Mouse (Mus musculus): ENCODE measurements around the gene Cct7.

Gene Cct7

DNA sequence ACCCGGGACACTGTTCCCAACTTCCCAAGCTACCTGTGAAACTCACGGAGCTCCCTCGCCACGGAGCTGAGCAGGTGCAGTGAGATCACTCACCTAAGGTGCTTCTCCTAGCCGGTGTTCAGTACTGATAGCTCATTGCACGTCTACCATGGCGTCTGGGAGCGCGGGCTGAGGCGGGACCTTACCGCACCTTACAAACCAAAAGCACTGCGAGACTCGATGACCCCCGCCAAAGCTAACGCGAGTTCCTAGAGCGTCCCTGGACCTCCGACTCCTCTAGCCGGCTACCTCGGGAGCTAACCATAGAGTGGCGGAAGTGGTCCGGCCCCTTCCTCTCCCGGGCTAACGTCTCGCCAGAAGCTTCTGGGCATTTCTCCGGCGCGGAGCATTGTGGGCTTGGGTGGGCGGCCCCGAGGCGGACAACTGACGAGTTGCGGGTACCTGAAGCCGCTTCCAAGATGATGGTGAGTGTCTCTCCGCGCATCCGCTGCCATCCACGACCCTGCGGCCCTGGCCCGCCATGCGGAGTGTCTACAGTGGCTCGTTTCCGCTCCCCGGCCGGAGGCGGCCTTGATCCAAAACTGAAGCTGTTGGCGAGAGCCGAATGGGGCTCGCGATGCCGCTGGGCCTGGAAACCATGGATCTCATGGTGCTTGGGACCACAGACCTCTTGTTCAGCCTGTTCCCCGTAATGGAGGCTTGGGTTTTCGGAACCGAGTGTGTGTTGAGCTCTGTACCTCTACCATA is 523 bp downstream of the Cct7 start, which contains the start of gene Pradc1:
Gene Pradc1, minus strand, starts transcription at position 307 of the 747 bp plus-strand sequence.
- in situ Hi-C loops (cut with MboI, MseI), result no loop called here

DNA sequence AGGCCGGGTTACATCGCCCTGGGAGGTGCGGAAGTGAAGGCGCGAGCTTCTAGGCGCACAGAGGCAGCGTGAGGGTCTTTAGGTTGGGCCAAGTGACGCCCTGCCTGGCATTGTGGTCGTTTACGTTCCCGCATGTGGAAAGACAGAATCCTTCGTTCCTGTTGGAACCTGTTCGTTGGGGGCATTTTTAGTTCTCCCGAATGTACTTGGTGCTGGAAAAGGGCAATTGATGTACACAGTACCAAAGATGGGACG is 1.0 kb downstream of the Cct7 start:
- in situ Hi-C loops (cut with MboI, MseI), result no loop called here

DNA sequence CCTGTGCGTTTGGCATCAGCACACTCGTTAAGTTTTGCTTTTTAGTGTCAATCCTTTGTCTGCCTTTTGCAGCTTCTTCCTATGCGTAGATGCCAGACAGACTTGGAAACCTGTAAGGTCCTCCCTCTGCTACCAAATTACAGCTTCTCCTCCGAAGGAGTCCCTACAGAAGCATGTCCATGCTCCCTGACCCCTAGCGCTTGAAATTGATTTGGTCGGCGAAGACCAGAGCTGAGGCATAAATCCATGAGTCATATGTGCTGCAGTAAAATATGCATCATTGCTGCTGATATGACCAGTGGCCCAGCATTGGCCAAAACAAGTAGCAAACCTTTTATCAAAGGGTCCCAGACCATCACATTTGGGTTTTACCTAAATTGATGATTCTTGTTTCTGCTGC is 1.5 kb downstream of the Cct7 start:
- in situ Hi-C loops (cut with MboI, MseI), result no loop called here

DNA sequence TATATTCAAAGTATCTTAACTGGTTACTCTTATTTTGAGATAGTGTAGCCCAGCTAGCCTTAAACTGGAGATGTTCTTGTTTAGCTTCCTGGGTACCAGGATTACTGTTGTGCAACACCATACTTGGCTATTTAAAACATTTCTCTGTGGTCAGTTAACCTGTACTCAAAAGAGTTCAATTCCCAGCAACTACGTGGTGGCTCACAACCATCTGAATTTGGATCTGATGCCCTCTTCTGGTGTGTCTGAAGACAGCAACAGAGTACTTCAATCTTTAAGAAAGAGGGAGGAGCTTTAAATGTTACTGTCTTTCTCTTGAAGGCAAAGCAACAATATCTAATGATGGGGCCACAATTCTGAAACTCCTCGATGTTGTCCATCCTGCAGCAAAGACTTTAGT is 8.3 kb downstream of the Cct7 start:
- in situ Hi-C loops (cut with MboI, MseI), result no loop called here

- in situ Hi-C loops (cut with MboI, MseI), result no loop called here
Observed at GRCm38 (mm10) chr6:85465381-85465780, 14.1 kb downstream of the Cct7 start.

DNA sequence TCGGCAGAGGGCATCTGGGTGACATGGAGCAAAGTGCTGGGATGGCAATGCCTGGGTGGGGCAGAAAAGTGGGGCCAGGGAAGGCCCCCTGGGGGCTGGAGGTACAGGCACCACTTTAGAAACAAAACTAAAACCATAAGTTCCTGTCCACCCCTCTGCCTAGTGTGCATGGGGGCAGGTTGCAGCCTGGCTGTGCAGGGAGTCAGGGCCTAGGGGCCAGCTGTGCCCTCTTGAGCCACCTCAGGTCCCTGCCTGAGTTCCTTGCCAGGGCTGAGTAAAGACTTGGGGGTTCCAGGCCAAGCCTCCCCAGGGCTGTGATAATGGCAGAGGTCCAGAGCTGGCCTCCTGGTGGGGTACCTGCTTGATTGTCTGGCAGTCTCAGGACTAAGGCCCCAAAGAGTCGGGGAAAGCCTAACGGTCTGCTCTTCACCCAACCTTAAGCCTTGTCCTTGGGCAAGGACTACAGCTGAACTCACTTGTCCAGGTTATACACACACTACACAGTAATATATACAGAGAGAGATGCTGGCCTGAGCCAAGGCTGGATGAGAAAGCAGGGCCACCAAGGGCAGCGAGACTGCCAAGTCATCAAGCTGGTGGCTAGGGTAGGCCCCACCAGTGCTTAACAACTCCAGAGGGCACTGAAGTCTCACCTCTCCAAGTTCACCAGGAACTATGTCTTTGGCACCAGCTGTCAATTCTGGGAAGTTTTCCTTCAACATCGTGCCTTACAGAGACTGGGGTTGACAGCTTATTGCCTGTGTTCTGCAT is 18.5 kb downstream of the Cct7 start:
- in situ Hi-C loops (cut with MboI, MseI), result no loop called here

DNA sequence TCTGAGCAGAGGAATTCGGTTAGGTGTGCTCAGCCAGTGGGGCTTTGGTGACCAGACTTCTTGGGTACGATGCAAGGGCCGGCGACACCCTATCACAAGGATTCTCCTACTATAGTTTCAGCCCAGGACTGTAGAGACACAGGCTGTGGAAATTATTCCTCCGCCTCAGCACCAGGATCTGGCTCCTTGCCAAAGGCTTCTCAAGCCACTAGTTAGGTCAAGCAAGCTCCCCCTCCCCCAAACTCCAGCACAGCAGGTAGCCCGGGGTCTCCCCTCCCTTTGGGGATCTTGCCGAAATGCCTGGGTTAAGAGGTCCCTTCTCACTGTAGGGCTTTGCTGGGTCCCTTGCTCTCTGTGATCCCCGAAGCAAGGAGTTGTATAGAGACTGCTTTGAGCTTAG is 20.6 kb downstream of the Cct7 start:
- in situ Hi-C loops (cut with MboI, MseI), result no loop called here

- in situ Hi-C loops (cut with MboI, MseI), result no loop called here
Observed at GRCm38 (mm10) chr6:85472542-85472941, 21.2 kb downstream of the Cct7 start.

DNA sequence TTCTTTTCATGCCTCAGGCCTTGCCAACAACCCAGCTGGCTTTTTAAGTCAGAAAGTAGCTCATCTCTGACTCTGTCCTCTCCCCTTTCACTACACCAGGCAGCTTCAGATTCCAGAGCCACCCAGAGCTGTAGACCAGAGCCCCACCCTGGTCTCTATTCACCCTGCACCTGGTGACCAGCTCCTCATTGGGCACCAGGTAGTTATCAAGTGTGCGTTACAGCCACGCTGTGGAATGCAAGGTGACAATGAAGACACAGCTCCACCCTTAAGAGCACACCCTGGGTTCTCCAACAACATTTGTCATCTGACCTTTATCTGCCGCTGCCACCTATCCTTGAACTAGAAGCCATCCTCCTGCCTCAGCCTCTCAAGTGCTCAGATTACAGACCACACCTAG is 24.3 kb downstream of the Cct7 start:
- in situ Hi-C loops (cut with MboI, MseI), result no loop called here

DNA sequence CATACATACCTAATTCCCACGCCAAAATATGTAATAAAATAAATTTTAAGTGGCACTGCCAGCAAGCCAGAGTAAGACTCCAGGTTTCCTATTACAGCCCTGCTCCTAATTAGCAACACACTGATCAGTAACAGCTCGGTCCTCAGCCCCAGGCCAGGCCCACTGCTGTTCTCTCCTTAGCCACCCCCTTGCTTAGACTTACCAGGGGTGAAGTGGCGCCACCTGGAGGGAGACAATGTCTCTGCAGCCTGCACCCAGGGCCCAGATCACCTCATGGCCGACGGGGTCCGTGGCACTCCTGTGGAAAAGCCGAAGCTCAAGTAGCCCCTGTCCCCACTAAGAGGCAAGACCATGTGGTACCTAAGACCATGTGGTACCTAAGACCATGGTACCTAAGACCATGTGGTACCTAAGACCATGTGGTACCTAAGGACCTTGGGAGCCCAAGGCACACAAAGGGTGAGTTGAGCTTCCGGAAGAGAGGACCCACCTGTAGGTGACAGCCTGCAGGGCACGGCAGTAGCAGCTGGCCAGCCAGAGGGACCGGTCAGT is 26.1 kb downstream of the Cct7 start:
- in situ Hi-C loops (cut with MboI, MseI), result no loop called here

- in situ Hi-C loops (cut with MboI, MseI), result no loop called here
Observed at GRCm38 (mm10) chr6:85478416-85478815, 27.1 kb downstream of the Cct7 start.

- in situ Hi-C loops (cut with MboI, MseI), result loop anchor here (10.0 kb wide), 1 partner anchor 1235 kb away; no protein-coding TSS in a partner anchor
Observed at GRCm38 (mm10) chr6:85479979-85480378, 28.7 kb downstream of the Cct7 start.

DNA sequence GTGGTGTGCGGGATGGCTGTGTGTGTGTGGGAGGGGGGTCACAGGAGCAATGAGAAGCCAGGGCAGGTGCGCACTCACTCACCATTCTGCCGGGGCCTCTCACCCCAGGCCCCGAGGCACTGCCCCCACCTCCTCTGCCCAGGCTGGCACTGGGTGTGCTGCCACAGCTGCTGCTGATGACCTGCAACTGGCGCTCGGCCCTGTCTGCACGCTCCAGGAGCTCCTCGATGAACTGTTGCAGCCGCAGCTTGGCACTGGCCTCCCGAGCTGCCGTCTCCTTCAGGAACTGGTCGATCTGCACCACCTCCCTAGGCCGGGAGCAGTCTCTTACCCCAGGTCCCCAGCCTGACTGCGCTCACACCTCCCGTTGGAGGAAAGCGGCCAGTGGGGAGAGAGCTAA is 29.4 kb downstream of the Cct7 start:
- in situ Hi-C loops (cut with MboI, MseI), result loop anchor here (10.0 kb wide), 1 partner anchor 1236 kb away; no protein-coding TSS in a partner anchor

DNA sequence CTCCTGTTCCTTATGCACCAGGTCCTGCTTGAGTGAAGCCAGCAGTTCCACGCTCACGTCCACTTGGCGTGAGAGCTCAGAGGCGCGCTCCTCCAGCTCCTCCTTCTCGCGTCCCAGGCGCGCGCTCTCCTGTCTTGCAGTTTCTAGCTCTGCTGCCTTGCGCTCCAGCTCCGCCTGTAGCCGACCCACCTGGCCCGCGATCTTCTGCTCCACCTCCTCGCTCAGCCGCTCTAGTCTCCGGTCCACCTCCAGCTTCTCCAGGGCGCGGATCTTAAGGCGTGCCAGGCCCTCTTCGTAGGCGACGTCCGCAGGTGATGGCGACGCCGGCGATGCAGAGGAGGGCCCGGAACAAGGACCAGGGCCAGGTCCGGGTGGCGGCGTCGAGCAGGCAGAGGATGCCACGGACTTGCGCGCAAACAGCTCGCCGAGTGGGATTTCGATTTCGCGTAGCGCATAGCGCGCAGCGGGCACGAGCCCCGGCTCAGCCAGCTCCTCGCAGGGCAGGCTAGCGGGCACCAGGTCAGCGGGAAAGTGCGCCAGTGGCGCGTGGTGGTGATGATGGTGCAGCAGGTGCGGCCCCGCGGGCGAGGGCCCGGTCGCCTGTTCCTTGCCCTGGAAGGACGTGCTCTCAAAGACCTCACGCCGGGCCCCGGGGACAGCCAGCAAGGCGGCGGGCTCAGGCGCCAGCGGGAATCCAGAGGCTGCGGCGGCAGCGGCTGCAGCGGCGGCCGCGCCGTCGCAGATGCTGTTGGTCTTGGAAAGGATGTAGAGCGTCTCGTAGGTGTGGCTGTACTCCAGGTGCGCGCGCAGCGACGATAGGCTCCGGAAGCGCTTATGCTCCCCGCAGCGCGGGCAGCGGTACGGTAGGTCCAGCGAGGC is 32.8 kb downstream of the Cct7 start:
- in situ Hi-C loops (cut with MboI, MseI), result loop anchor here (10.0 kb wide), 1 partner anchor 1239 kb away; no protein-coding TSS in a partner anchor

DNA sequence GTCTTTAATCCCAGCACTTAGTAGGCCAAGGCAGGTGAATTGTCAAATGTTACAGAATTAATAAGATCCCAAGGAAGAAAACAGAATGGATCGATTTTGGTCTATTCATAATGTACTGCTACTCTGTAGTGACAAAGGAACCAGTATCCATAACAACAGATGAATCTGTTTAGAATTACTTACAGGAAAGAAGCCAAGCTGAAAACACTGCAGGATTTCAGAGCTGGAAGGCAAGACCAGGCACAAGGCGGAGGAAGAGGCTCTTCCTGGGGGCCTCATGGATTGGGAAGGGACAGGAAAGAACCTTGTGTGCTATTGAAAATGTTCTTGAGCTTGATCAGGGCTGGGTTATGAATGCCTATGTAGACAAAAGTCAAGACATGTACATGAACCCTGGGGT is 34.4 kb downstream of the Cct7 start:
- in situ Hi-C loops (cut with MboI, MseI), result loop anchor here (10.0 kb wide), 1 partner anchor 1241 kb away; no protein-coding TSS in a partner anchor

GRCm38 (mm10) chr6:85488510-85488909 is 37.2 kb downstream of the Cct7 start:
- in situ Hi-C loops (cut with MboI, MseI), result loop anchor here (10.0 kb wide), 1 partner anchor 1244 kb away; no protein-coding TSS in a partner anchor

- in situ Hi-C loops (cut with MboI, MseI), result loop anchor here (10.0 kb wide), 1 partner anchor 1245 kb away; no protein-coding TSS in a partner anchor
Observed at GRCm38 (mm10) chr6:85489717-85490116, 38.4 kb downstream of the Cct7 start.

DNA sequence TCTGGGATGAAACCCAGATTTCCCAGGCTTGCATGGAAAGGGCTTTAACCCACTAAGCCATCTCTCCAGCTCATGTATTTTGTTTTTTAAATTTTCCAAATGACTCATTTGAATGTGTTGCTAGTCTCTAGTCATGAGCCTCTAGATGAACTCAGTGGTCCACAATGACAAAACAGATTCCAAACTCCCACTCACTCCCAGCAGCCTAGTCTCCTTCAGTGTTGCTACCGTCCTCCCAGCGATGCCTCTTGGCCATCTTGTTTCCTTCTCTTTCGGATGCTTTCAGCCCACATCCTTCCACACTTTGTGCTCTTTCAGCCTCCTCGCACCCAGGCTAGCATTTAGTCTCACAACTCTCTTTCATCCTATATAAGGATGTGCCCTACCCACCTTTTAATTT is 38.9 kb downstream of the Cct7 start:
- in situ Hi-C loops (cut with MboI, MseI), result no loop called here

- in situ Hi-C loops (cut with MboI, MseI), result no loop called here
Observed at GRCm38 (mm10) chr6:85491606-85492005, 40.3 kb downstream of the Cct7 start.

DNA sequence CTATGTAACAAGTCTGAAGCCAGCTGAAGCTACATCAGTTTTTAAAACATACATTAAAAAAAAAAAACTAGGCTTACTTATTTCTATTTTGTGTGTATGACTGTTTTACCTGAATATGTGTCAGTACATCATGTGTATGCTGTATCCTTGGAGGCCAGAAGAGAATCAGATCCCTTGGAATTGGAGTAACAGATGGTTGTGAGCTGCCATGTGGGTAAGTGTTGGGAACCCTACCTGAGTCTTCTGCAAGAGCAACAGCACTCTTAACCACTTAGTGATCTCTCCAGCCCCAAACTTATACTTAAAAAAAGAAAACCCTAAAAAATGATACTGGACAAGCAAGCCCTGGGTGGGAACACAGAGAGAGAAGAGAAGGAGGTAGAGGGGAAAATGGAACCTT is 45.7 kb downstream of the Cct7 start:
- in situ Hi-C loops (cut with MboI, MseI), result no loop called here

- in situ Hi-C loops (cut with MboI, MseI), result no loop called here
Observed at GRCm38 (mm10) chr6:85498147-85498546, 46.8 kb downstream of the Cct7 start.

DNA sequence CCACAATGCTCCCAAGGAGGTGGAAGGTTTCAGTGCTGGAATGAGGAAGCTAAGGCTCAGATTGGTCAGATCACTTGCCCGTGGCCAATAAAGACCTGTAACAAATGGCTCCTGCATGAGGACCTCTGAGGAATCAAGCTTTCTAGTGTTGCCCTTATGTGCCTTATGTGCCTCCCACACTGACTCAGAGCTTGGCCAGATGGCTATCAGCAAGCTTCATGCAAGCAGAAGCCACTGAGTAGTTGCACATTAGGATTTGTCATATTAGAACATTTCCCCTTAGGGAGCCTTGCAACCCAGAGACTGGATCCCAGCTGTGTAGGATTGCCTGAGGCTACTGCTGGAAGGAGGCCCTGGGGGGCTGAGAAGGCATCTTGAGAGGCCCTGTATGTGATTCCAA is 49.1 kb downstream of the Cct7 start:
- in situ Hi-C loops (cut with MboI, MseI), result no loop called here
